Mouse (Mus musculus) MEL (cell line): ENCODE results near the gene Ncstn. TPM values are rescaled to one million over a fixed set of nuclear protein-coding genes. Genes with fewer than 3 reads are reported as not detected.

ENCODE experiments used
- DNase-seq: peaks from one replicate; pipeline ENCODE4 v3.0.0; 2011; ENCODE audit warnings: low read depth, low spot score
- H3K27ac ChIP-seq: 2 replicates; pipeline ENCODE4 v1.5.1; 2012; ENCODE audit warnings: low read depth, mild to moderate bottlenecking, control low read depth, low read length, moderate library complexity; ENCODE audit not compliant: control insufficient read depth
- H3K27me3 ChIP-seq, 2 experiments: fragments of 150-350 bp in 1 of 2; sonication (generic) in 1 of 2; 2 replicates each; pipeline ENCODE4 v1.6.1; 2012; ENCODE audit warnings: low read length in 2 of 2, mild to moderate bottlenecking in 2 of 2, improper control_type of control experiment in 1 of 2, moderate library complexity in 1 of 2; ENCODE audit not compliant: insufficient read depth in 2 of 2, control insufficient read depth in 1 of 2
- H3K36me3 ChIP-seq, 2 experiments: 2 replicates each; pipeline ENCODE4 v1.6.1; 2012 to 2014; ENCODE audit warnings: low read length in 2 of 2, improper control_type of control experiment in 1 of 2, inconsistent platforms in 1 of 2, mild to moderate bottlenecking in 1 of 2; ENCODE audit not compliant: insufficient read depth in 2 of 2, control insufficient read depth in 1 of 2
- H3K4me1 ChIP-seq, 2 experiments: fragments of 150-350 bp in 1 of 2; sonication (generic) in 1 of 2; 2 replicates each; pipeline ENCODE4 v1.6.1; 2012; ENCODE audit warnings: low read length in 2 of 2, improper control_type of control experiment in 1 of 2, mild to moderate bottlenecking in 1 of 2; ENCODE audit not compliant: insufficient read depth in 2 of 2, control insufficient read depth in 1 of 2
- H3K4me3 ChIP-seq, 2 experiments: fragments of 150-350 bp in 1 of 2; sonication (generic) in 1 of 2; 2 replicates each; pipeline ENCODE4 v1.5.1; 2012; ENCODE audit warnings: low read depth in 2 of 2, low read length in 2 of 2, mild to moderate bottlenecking in 2 of 2, moderate library complexity in 2 of 2, control low read depth in 1 of 2, improper control_type of control experiment in 1 of 2; ENCODE audit not compliant: control insufficient read depth in 1 of 2, insufficient read depth in 1 of 2
- H3K79me2 ChIP-seq: 2 replicates; pipeline ENCODE4 v1.6.1; 2012; ENCODE audit warnings: mild to moderate bottlenecking, low read length, moderate library complexity; ENCODE audit not compliant: control insufficient read depth, poor library complexity, insufficient read depth
- H3K9ac ChIP-seq: 2 replicates; pipeline ENCODE4 v1.6.1; 2012; ENCODE audit warnings: low read depth, mild to moderate bottlenecking, control low read depth, low read length, moderate library complexity; ENCODE audit not compliant: control insufficient read depth, poor library complexity, severe bottlenecking
- H3K9me3 ChIP-seq: fragments of 150-350 bp; sonication (generic); replicated peaks from 2 replicates; pipeline ENCODE4 v1.6.1; 2012; ENCODE audit warnings: mild to moderate bottlenecking, low read length, improper control_type of control experiment, moderate library complexity; ENCODE audit not compliant: insufficient read depth
- BHLHE40 ChIP-seq: IDR thresholded peaks from 2 replicates; pipeline ENCODE4 v1.6.1; 2012; ENCODE audit warnings: low read depth, mild to moderate bottlenecking, inconsistent platforms, low read length, improper control_type of control experiment, borderline replicate concordance
- CTCF ChIP-seq, 3 experiments: IDR thresholded peaks in 2 of 3; conservative IDR thresholded peaks in 1 of 3; 2 replicates each; pipeline ENCODE4 v1.5.1; 2011 to 2012; ENCODE audit warnings: low read length in 3 of 3, low read depth in 2 of 3, mild to moderate bottlenecking in 2 of 3, improper control_type of control experiment in 1 of 3, inconsistent platforms in 1 of 3, mixed read lengths in 1 of 3, moderate library complexity in 1 of 3; ENCODE audit not compliant: control insufficient read depth in 1 of 3, insufficient read depth in 1 of 3, poor library complexity in 1 of 3, severe bottlenecking in 1 of 3
- MAX ChIP-seq: IDR thresholded peaks from 2 replicates; pipeline ENCODE4 v1.6.1; 2011; ENCODE audit warnings: low read length, improper control_type of control experiment
- MXI1 ChIP-seq: IDR thresholded peaks from 2 replicates; pipeline ENCODE4 v1.6.1; 2011; ENCODE audit warnings: mild to moderate bottlenecking, low read depth, low read length, improper control_type of control experiment
- NRF1 ChIP-seq: IDR thresholded peaks from 2 replicates; pipeline ENCODE4 v1.6.1; 2014; ENCODE audit warnings: low read depth, mild to moderate bottlenecking, inconsistent platforms, low read length, improper control_type of control experiment, moderate library complexity; ENCODE audit not compliant: poor library complexity, insufficient read depth, severe bottlenecking
- SMC3 ChIP-seq: IDR thresholded peaks from 2 replicates; pipeline ENCODE4 v1.6.1; 2011; ENCODE audit warnings: low read depth, low read length, improper control_type of control experiment
- TAL1 ChIP-seq: IDR thresholded peaks from 2 replicates; pipeline ENCODE4 v1.6.1; 2012; ENCODE audit warnings: mild to moderate bottlenecking, inconsistent platforms, low read length, moderate library complexity, mixed read lengths
- TCF12 ChIP-seq: IDR thresholded peaks from 2 replicates; pipeline ENCODE4 v1.6.1; 2014; ENCODE audit warnings: low read depth, mild to moderate bottlenecking, inconsistent platforms, low read length, improper control_type of control experiment, moderate library complexity
- USF1 ChIP-seq: IDR thresholded peaks from 2 replicates; pipeline ENCODE4 v1.6.1; 2014; ENCODE audit warnings: low read depth, mild to moderate bottlenecking, inconsistent platforms, low read length, improper control_type of control experiment, moderate library complexity
- USF2 ChIP-seq, 2 experiments: IDR thresholded peaks; 2 replicates each; pipeline ENCODE4 v1.6.1; 2011 to 2012; ENCODE audit warnings: improper control_type of control experiment in 2 of 2, low read length in 2 of 2, borderline replicate concordance in 1 of 2, inconsistent platforms in 1 of 2, low read depth in 1 of 2, mild to moderate bottlenecking in 1 of 2; ENCODE audit not compliant: insufficient read depth in 1 of 2
- ZC3H11A ChIP-seq: IDR thresholded peaks from 2 replicates; pipeline ENCODE4 v1.6.1; 2012; ENCODE audit warnings: low read depth, mild to moderate bottlenecking, inconsistent platforms, low read length, improper control_type of control experiment
- polyA plus RNA-seq, 2 experiments: library from polyadenylated mRNA; stranded (reverse) in 1 of 2; unstranded in 1 of 2; fragments of >175 nt in 1 of 2; fragments of >200 nt in 1 of 2; gene quantifications; 2 replicates each; pipeline versions ENCODE4 v1.2.1 to v1.2.4; 2012; ENCODE audit warnings: low replicate concordance in 2 of 2, low read depth in 1 of 2; ENCODE audit not compliant: insufficient read length in 2 of 2, insufficient read depth in 1 of 2, missing spikeins in 1 of 2
- total RNA-seq: library from RNA; depleted of rRNA; stranded (reverse); fragments of 300-350 nt; gene quantifications from 2 replicates; pipeline ENCODE4 v1.2.3, GENCODE M21; 2012

Gene Ncstn
- total and polyA plus RNA-seq, 3 experiments: 9.9 to 38.5 TPM; not detected in 1

DNA sequence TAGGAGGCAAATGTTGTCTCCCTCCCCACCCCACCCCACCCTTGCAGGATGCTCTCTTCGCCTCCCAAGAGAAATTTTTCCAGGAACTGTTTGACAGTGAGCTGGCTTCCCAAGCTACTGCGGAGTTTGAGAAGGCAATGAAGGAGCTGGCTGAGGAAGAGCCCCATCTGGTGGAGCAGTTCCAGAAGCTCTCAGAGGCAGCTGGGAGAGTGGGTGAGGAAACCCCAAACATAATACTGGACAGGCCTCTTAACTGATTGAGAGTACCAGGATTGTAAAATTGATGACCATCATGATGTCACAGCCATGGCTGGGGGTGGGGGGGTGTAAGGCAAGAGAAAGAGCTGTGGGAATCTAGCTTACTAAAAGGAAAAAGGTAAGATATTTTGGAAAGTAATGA lies 46.5 kb upstream of the Ncstn start:
- Histone ChIP-seq H3K4me3 (no peak overlapping the region), H3K4me1 (peaks cover 2 to 5% of the 10 kb centered on the region in 2 experiments)
- DNase-seq: no peak
- peak; percentile 41 for TF ChIP-seq SMC3
- peak; percentile 20 to 41 (median 41); a peak in 5 of 6 replicates for TF ChIP-seq CTCF (IDR thresholded peaks at IDR 0.05 in 2 of 3, conservative IDR thresholded peaks at IDR 0.05 in 1 of 3; ENCODE audit: control insufficient read depth in 1 of 3, insufficient read depth in 1 of 3, low read depth in 2 of 3, low read length in 3 of 3, poor library complexity in 1 of 3, severe bottlenecking in 1 of 3)
- TF ChIP-seq BHLHE40: no peak
- TF ChIP-seq, all 39 proteins: peak for 2
- H3K9ac ChIP-seq: no peak overlapping the region
- H3K79me2 ChIP-seq: peaks cover 5% of the 10 kb centered on the region
- H3K27me3 ChIP-seq: no peaks in the 10 kb centered on the region
- peaks cover 2 to 7% of the 10 kb centered on the region in 2 experiments for H3K36me3 ChIP-seq
- no peaks in the 10 kb centered on the region for H3K9me3 ChIP-seq
- H3K27ac ChIP-seq: no peak overlapping the region

DNA sequence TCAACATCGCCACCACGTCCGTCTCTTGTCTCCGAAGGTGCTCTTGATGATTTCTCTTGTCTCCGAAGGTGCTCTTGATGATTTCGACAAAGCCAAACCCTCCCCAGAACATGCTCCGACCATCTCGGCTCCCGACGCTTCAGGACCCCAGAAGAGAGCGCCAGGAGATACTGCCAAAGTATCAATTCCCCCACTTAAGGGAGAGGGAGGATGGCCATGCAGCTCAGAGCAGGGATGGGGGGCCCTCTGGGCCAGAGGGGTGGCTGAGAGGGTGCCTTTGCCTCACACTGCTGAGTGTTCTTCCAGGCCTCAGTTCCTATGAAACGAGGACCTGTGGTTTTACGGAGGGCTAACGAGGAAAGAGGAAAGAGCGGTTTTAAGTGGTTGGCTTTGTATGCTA lies 46.0 kb upstream of the Ncstn start:
- DNase-seq: no peak
- peaks cover 5% of the 10 kb centered on the region for H3K79me2 ChIP-seq
- no peak for TF ChIP-seq ZC3H11A
- no peak for TF ChIP-seq MAX
- TF ChIP-seq TCF12: no peak
- TF ChIP-seq BHLHE40: no peak
- no peak for TF ChIP-seq MXI1
- no peak for TF ChIP-seq USF2 (IDR thresholded peaks at IDR 0.05; ENCODE audit: borderline replicate concordance in 1 of 2, insufficient read depth in 1 of 2, low read depth in 1 of 2, low read length in 2 of 2)
- TF ChIP-seq TAL1: no peak
- no peak for TF ChIP-seq NRF1
- no peak for TF ChIP-seq USF1
- H3K9ac ChIP-seq: no peak overlapping the region
- peaks cover 2 to 7% of the 10 kb centered on the region in 2 experiments for H3K36me3 ChIP-seq
- peaks cover 2 to 5% of the 10 kb centered on the region in 2 experiments for H3K4me1 ChIP-seq
- H3K27ac ChIP-seq: no peak overlapping the region
- H3K4me3 ChIP-seq: no peak overlapping the region
- H3K27me3 ChIP-seq: no peaks in the 10 kb centered on the region
- no peaks in the 10 kb centered on the region for H3K9me3 ChIP-seq

DNA sequence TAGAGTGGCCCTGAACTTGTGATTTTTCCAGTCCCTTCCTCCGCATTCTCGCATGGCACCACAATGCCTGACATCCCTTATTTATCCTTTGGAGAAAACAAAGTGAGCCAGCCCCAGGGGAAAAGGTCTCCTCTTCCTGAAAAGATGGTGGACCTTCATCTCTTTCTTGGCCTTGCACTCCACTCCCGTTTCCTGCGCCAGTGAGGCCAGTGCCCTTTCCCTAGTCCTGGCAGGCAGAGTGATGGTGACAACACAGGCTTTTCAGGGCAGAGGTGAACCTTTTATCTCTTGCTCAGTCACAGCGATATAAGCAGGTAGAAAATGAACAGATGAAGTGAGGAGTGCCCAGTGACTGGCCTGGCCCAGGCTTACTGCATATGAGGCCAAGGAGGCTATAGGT lies 44.9 kb upstream of the Ncstn start:
- peaks cover 5% of the 10 kb centered on the region for H3K79me2 ChIP-seq
- H3K36me3 ChIP-seq: peaks cover 2 to 5% of the 10 kb centered on the region in 2 experiments
- no peak for TF ChIP-seq ZC3H11A
- TF ChIP-seq MXI1: peak; percentile 28; the same call in 1 of the 2 replicates
- TF ChIP-seq, all 39 proteins: peak for 1
- Histone ChIP-seq H3K27ac (no peak overlapping the region), H3K9ac (peak overlapping the region; percentile 90), H3K4me1 (peaks cover 2 to 5% of the 10 kb centered on the region in 2 experiments), H3K9me3 (no peaks in the 10 kb centered on the region), H3K4me3 (peak overlapping the region; percentile 88 to 94), H3K27me3 (no peaks in the 10 kb centered on the region)
- DNase-seq: no peak
